ENCODE assay signal across 12 mouse cellular contexts in genomic region chrX:159237275-159237674, GRCm38 (mm10).
"Had no signal": no experiment of that assay in that cellular context is flagged by ENCODE, and none has a peak within 500 bp of the region (broad histone marks: within the 10 kb centered on the region; RNA-seq: fewer than 3 reads in every experiment).

No protein-coding gene starts in this region.

- DNase-seq: retina, postnatal 1 day; right cerebral cortex, adult 18-20 months; right cerebral cortex, postnatal 14 days; right cerebral cortex, postnatal 25 days; right cerebral cortex, postnatal 4 days; spleen, adult 18-20 months; thymus, adult 18-20 months; thymus, adult 2 months; thymus, postnatal 14 days; thymus, postnatal 25 days; thymus, postnatal 36 days; thymus, postnatal 4 days had no signal
